In the genomic region with DNA sequence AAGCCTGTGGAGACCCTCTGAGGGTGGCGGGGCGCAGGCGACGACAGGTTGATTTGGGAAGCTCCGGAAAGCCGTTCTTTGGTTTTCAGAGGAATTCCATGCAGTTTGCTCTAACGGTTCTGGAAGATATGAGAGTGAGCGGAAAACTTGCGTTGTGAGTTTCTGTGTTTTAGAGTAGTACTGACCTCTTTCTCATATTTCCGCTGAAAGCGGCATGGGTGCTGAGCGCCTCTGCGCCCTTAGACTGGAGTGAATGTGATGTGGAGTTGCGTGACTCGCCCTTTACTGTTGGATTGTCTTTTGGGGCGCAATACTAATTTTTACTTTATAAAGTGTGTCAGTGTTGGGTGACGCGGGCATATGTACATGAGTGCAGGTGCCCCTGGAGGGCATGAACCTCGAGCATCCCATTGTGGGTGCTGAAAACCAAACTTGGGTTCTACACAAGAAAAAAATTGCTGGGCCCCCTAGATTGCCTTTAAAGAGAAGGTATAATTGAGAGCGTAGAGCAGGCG, we compare ENCODE assay signal across 8 mouse cellular contexts. TPM values are rescaled to one million over a fixed set of nuclear protein-coding genes. Genes with fewer than 3 reads are reported as not detected.
DNase-seq lines count a peak whose midpoint lies in the region; ATAC-seq and TF ChIP-seq lines count a peak whose summit lies in the region.

No protein-coding gene starts in this region.

- peak overlapping the region; percentile 96 for H3K4me2 ChIP-seq in hindbrain, embryonic 14.5 days (replicated peaks)
- H3K4me2 ChIP-seq in midbrain, embryonic 11.5 days: peak overlapping the region; percentile 61

- no peak for DNase-seq in left cerebral cortex, adult 2 months (ENCODE audit: extremely low spot score in 1 of 2, low spot score in 2 of 2)
- DNase-seq in left cerebral cortex, adult 9 months (ENCODE audit: low spot score in 2 of 2): no peak
- DNase-seq in c-Kit-negative CD71-positive TER-119-positive erythroid progenitor cells, embryonic 14.5 days (ENCODE audit: low read depth, low spot score): peak; percentile 22
- no peak for DNase-seq in hindbrain, embryonic 14.5 days (ENCODE audit: low spot score)
- DNase-seq in midbrain, embryonic 11.5 days (ENCODE audit: low spot score, missing footprints): peak; percentile 92
- DNase-seq in right cerebral cortex, postnatal 36 days (ENCODE audit: low spot score in 2 of 2): no peak
- DNase-seq in urinary bladder, postnatal 10 days (ENCODE audit: low spot score): no peak
- DNase-seq in frontal cortex, postnatal 25 days (ENCODE audit: low spot score in 2 of 2): no peak

- H3K36me3 ChIP-seq in hindbrain, embryonic 14.5 days (replicated peaks; ENCODE audit: control insufficient read depth, insufficient read depth): no peaks in the 10 kb centered on the region
- no peaks in the 10 kb centered on the region for H3K36me3 ChIP-seq in midbrain, embryonic 11.5 days (ENCODE audit: control insufficient read depth, insufficient read depth, low read length)

- TF ChIP-seq CTCF in left cerebral cortex, adult 2 months (IDR thresholded peaks at IDR 0.05): no peak

- no peaks in the 10 kb centered on the region for H3K27me3 ChIP-seq in hindbrain, embryonic 14.5 days (ENCODE audit: control insufficient read depth, insufficient read depth, low read length)
- no peaks in the 10 kb centered on the region for H3K27me3 ChIP-seq in midbrain, embryonic 11.5 days (ENCODE audit: control insufficient read depth, insufficient read depth, low read length)

- ATAC-seq in hindbrain, embryonic 14.5 days (ENCODE audit: low FRiP score): no peak
- ATAC-seq in midbrain, embryonic 11.5 days (ENCODE audit: low FRiP score): no peak

- WGBS in hindbrain, embryonic 14.5 days: 8% methylated on average over 21 of the region's 21 CpGs
- WGBS in midbrain, embryonic 11.5 days: 7% methylated on average over 21 of the region's 21 CpGs

- no peaks in the 10 kb centered on the region; the same call in 1 of the 2 replicates for H3K4me1 ChIP-seq in hindbrain, embryonic 14.5 days (replicated peaks; ENCODE audit: control insufficient read depth, insufficient read depth, low read length)
- H3K4me1 ChIP-seq in midbrain, embryonic 11.5 days (ENCODE audit: control insufficient read depth, insufficient read depth, low read length): peaks cover 13% of the 10 kb centered on the region

- H3K27ac ChIP-seq in left cerebral cortex, adult 2 months: no peak overlapping the region
- H3K27ac ChIP-seq in hindbrain, embryonic 14.5 days: peak overlapping the region; percentile 73; the same call in 1 of the 2 replicates
- no peak overlapping the region for H3K27ac ChIP-seq in midbrain, embryonic 11.5 days (ENCODE audit: low read depth, low read length)

- peak overlapping the region; percentile 94 for H3K4me3 ChIP-seq in left cerebral cortex, adult 2 months
- H3K4me3 ChIP-seq in hindbrain, embryonic 14.5 days (replicated peaks; ENCODE audit: low read length): peak overlapping the region; percentile 67
- peak overlapping the region; percentile 98 for H3K4me3 ChIP-seq in midbrain, embryonic 11.5 days (ENCODE audit: low read depth, low read length)

- H3K9ac ChIP-seq in hindbrain, embryonic 14.5 days: peak overlapping the region; percentile 64
- peak overlapping the region; percentile 98 for H3K9ac ChIP-seq in midbrain, embryonic 11.5 days (ENCODE audit: low read length)

- intact Hi-C loops in left cerebral cortex, adult 2 months (cut with DNase I): loop anchor here (10.0 kb wide), 1 partner anchor 718 kb away; a partner anchor contains a TSS

- H3K9me3 ChIP-seq in hindbrain, embryonic 14.5 days (ENCODE audit: control insufficient read depth, low read length): no peaks in the 10 kb centered on the region
- H3K9me3 ChIP-seq in midbrain, embryonic 11.5 days (ENCODE audit: control insufficient read depth, low read length): no peaks in the 10 kb centered on the region; the same call in 1 of the 2 replicates

RNA-seq across cellular contexts. Expression of a gene that starts 1.8 kb away (rescaled TPM):
- total RNA-seq in left cerebral cortex, adult 2 months (2021): 1 to 10 TPM; 4.7 to 4.9 TPM
- 30.8 and 33.9 TPM in 2 replicates for polyA plus RNA-seq in hindbrain, embryonic 14.5 days (2014; fragmentation: Nextera tagmentation; extraction: Ambion mirVana)
- polyA plus RNA-seq in midbrain, embryonic 11.5 days (2014; fragmentation: Nextera tagmentation; extraction: Ambion mirVana): 219 and 241 TPM in 2 replicates

RNA-seq across cellular contexts. Expression of a gene that starts 1.9 kb away (rescaled TPM):
- 10 to 100 TPM; 19.9 to 26.1 TPM for total RNA-seq in left cerebral cortex, adult 2 months (2021)
- 8.7 and 11.9 TPM in 2 replicates for polyA plus RNA-seq in hindbrain, embryonic 14.5 days (2014; fragmentation: Nextera tagmentation; extraction: Ambion mirVana)
- 21.7 and 26.2 TPM in 2 replicates for polyA plus RNA-seq in midbrain, embryonic 11.5 days (2014; fragmentation: Nextera tagmentation; extraction: Ambion mirVana)

RNA-seq across cellular contexts. Expression of a gene that starts 38.3 kb away (rescaled TPM):
- total RNA-seq in left cerebral cortex, adult 2 months (2021): 1 to 10 TPM; 7.1 to 9.1 TPM
- 38.2 and 38.5 TPM in 2 replicates for polyA plus RNA-seq in hindbrain, embryonic 14.5 days (2014; fragmentation: Nextera tagmentation; extraction: Ambion mirVana)
- 208 and 216 TPM in 2 replicates for polyA plus RNA-seq in midbrain, embryonic 11.5 days (2014; fragmentation: Nextera tagmentation; extraction: Ambion mirVana)

Comparison
In these comparisons a context has a peak if more than half of its experiments do, and no peak if none do; other contexts are left out.
1. DNase-seq: peak in c-Kit-negative CD71-positive TER-119-positive erythroid progenitor cells, embryonic 14.5 days (single experiment) and midbrain, embryonic 11.5 days (single experiment); none in left cerebral cortex, adult 2 months (0 of 2), left cerebral cortex, adult 9 months (0 of 2), hindbrain, embryonic 14.5 days (single experiment), right cerebral cortex, postnatal 36 days (0 of 2), urinary bladder, postnatal 10 days (single experiment) and frontal cortex, postnatal 25 days (0 of 2).
2. Peak in every context shown above with its lines, with median percentiles within 50 percentile points of each other: H3K4me3 ChIP-seq.